Mouse (Mus musculus) kidney, adult 10 weeks (tissue): ENCODE measurements around the gene Gcnt1. TPM values are rescaled to one million over a fixed set of nuclear protein-coding genes. Genes with fewer than 3 reads are reported as not detected.

Experiments
- polyA plus RNA-seq: library from polyadenylated mRNA; stranded (reverse); fragments of 350-450 nt; fragmentation: Illumina TruSeq; extraction: RNeasy Lipid Tissue Mini Kit (QIAGEN cat#74804); gene quantifications from one replicate; pipeline ENCODE4 v1.2.3, GENCODE M21; 2014; ENCODE audit warnings: low read depth, low replicate concordance

Gene Gcnt1
- polyA plus RNA-seq = 676 TPM

DNA sequence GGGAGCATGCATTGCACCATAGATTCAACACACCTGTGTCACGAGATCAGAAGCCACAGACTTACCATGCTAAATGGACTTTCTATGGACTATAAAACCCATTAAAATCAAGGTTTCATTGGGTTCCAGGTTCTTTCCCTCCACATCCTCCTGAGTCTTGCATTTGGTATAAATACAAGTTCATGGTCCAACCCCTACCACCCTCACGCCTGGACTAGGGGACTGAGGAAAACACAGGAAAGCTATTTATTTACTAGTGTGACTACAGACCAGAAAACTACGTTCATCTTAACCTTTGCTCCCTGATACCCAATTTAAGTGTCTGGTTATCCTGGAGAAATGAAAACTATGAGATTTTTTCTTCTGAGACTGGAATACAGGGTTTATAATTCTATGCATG is at the start of gene Gcnt1:
TSS of gene Gcnt1 (minus strand) at position 144 of the 400 bp plus-strand sequence.

GRCm38 (mm10) chr19:17393841-17394591 is 21.4 kb upstream of the Gcnt1 start, which contains the start of gene Rfk:
TSS of gene Rfk (plus strand) at chr19:17394043.

Other genes with a start within 250 kb of the Gcnt1 start
- 624 TPM for gene Rfk, start 21.2 kb upstream of the Gcnt1 start, polyA plus RNA-seq